ENCODE assay signal across 2 mouse cellular contexts in the genomic region with DNA sequence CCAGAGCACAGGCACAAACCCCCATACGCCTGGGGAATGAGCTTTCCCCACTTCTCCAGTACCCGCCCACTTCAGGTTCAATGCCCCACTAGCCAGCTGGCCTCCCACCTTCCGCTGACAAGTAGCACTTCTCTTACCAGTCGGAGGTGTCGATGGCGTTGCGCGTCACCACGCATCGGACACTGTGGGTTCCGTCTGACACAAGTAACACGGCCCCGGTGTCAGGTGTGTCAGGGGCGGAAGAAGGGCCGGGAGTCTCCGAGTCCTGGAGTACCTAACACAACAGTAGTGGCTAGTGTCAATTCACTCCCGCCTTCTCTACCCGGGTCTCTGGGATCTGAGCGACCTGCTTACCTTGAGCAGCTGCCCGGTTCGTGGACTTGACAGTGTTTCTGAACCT.
TF ChIP-seq lines count a peak whose summit lies in the region.

No protein-coding gene starts in this region.

TF ChIP-seq in CH12.LX, 34 proteins besides CTCF, POLR2A, EP300 and RAD21:
- TF ChIP-seq SIN3A (IDR thresholded peaks at IDR 0.05; ENCODE audit: low read length) (peak; percentile 85), CHD1 (IDR thresholded peaks at IDR 0.05; ENCODE audit: low read depth, low read length) (no peak), HCFC1 (IDR thresholded peaks at IDR 0.05; ENCODE audit: low read depth, low read length) (0 out of 2 replicates have a peak, but pooled peaks have one; percentile 1)

TF ChIP-seq in myocyte, 11 proteins besides CTCF, POLR2A, EP300 and RAD21:
- no peak for TF ChIP-seq MYOG (IDR thresholded peaks at IDR 0.05; ENCODE audit: control insufficient read depth in 1 of 3, insufficient read depth in 1 of 3, insufficient read length in 2 of 3, low read depth in 2 of 3)
- no peak for TF ChIP-seq REST (IDR thresholded peaks at IDR 0.05; ENCODE audit: insufficient read depth, insufficient read length)
- TF ChIP-seq E2F4 (IDR thresholded peaks at IDR 0.05; ENCODE audit: insufficient read depth) = no peak
- no peak for TF ChIP-seq MYOD1 (IDR thresholded peaks at IDR 0.05; ENCODE audit: control insufficient read depth in 1 of 3, insufficient read length in 2 of 3, low read depth in 2 of 3)
- TF ChIP-seq CEBPB (IDR thresholded peaks at IDR 0.05; ENCODE audit: insufficient read depth, poor library complexity, severe bottlenecking) = no peak
- no peak for TF ChIP-seq MAX (IDR thresholded peaks at IDR 0.05; ENCODE audit: low read depth)
- no peak for TF ChIP-seq POLR2AphosphoS2 (IDR thresholded peaks at IDR 0.05; ENCODE audit: insufficient read length, low read depth)
- TF ChIP-seq SRF (IDR thresholded peaks at IDR 0.05; ENCODE audit: control insufficient read depth, insufficient read length, low read depth) = no peak
